Mouse (Mus musculus): ENCODE measurements around the gene Camk2b. TPM values are rescaled to one million over a fixed set of nuclear protein-coding genes. Genes with fewer than 3 reads are reported as not detected.

Gene Camk2b
- polyA plus RNA-seq, 1 experiment from 2014 or later, result 117 TPM

GRCm38 (mm10) chr11:6020897-6021839 is 45.0 kb downstream of the Camk2b start:
- no peaks in the 10 kb centered on the region for H3K9me3 ChIP-seq (ENCODE audit: control insufficient read depth, low read length)
- no peak overlapping the region for H3K27ac ChIP-seq
- H3K4me3 ChIP-seq (replicated peaks; ENCODE audit: low read length), result no peak overlapping the region
- no peak overlapping the region for H3K9ac ChIP-seq
- WGBS, result 69% methylated on average over 17 of the region's 17 CpGs
- ATAC-seq (ENCODE audit: low FRiP score) (no peak), DNase-seq (ENCODE audit: low spot score) (no peak)
- H3K4me2 ChIP-seq (replicated peaks), result no peak overlapping the region
- H3K4me1 ChIP-seq (replicated peaks; ENCODE audit: control insufficient read depth, insufficient read depth, low read length), result 0 out of 2 replicates have a peak, but pooled peaks cover 3% of the 10 kb centered on the region
- no peaks in the 10 kb centered on the region for H3K36me3 ChIP-seq (replicated peaks; ENCODE audit: control insufficient read depth, insufficient read depth)
- no peaks in the 10 kb centered on the region for H3K27me3 ChIP-seq (ENCODE audit: control insufficient read depth, insufficient read depth, low read length)

DNA sequence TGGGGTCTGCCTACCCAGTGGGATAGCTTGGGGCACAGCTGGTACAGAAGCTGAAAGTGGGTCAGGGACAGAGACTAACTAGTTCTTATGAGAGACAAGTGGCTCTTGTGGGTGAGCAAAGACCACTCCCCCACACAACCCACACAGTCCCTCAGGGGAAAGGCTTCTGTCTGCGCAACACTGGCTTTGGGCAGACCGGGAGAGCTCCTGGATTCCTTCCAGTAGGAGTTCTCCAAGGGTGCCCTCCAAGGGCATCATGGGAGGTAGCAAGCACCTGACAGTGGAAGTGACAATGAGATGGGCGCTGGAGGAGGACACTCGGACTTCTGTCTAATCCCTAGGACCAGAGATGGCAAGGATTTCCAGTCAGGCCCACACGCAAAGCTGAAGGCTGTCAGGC is 45.8 kb downstream of the Camk2b start:
- no peaks in the 10 kb centered on the region for H3K27me3 ChIP-seq (ENCODE audit: control insufficient read depth, insufficient read depth, low read length)
- WGBS, result 87% methylated on average over 5 of the region's 5 CpGs
- no peaks in the 10 kb centered on the region for H3K36me3 ChIP-seq (replicated peaks; ENCODE audit: control insufficient read depth, insufficient read depth)
- no peaks in the 10 kb centered on the region for H3K9me3 ChIP-seq (ENCODE audit: control insufficient read depth, low read length)
- 0 out of 2 replicates have a peak, but pooled peaks cover 3% of the 10 kb centered on the region for H3K4me1 ChIP-seq (replicated peaks; ENCODE audit: control insufficient read depth, insufficient read depth, low read length)
- no peak overlapping the region for H3K9ac ChIP-seq
- no peak overlapping the region for H3K27ac ChIP-seq
- ATAC-seq (ENCODE audit: low FRiP score) (no peak), DNase-seq (ENCODE audit: low spot score) (no peak)
- no peak overlapping the region for H3K4me2 ChIP-seq (replicated peaks)
- no peak overlapping the region for H3K4me3 ChIP-seq (replicated peaks; ENCODE audit: low read length)

DNA sequence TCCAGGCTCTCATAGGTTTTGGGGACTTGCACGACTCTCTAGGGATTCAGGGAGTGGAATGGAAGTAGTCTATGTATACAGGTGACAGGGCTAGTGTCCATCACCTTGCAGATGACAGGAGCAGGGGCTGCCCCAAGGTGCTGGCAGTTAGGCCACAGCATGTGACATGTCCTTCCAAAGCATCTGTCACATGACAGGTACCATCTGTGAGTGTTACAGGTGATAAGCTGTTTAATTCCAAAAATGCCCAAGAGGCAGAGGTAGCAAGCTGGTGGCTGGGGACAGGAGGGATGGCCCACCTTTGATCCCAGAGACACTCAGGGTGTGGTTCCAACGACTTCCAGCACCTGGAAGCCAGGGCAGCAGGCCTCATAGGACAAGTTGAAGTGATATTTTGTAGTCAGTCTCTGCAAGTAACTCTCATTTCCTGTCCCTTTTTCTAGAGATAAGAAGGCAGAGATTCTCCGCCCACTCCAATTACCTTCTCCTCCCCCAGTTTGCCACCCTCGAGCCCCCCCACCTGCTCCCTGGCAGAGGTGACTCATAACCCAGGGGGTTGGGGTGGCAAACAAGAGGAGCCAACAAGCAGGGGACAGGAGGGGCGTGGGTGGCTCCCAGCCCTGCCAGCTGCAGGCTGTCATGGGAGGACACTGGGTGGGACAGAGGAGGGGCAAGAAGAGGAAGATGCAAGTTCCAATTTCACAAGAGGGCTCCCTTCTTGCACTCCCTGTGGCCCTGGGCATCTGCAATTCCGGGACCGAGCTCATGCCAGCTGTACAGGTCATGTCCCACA is 47.7 kb downstream of the Camk2b start:
- Histone ChIP-seq H3K36me3 (replicated peaks; ENCODE audit: control insufficient read depth, insufficient read depth) (peaks cover 6% of the 10 kb centered on the region; the same call in 1 of the 2 replicates), H3K9ac (no peak overlapping the region), H3K9me3 (ENCODE audit: control insufficient read depth, low read length) (no peaks in the 10 kb centered on the region), H3K27ac (no peak overlapping the region), H3K4me2 (replicated peaks) (no peak overlapping the region), H3K4me1 (replicated peaks; ENCODE audit: control insufficient read depth, insufficient read depth, low read length) (no peaks in the 10 kb centered on the region), H3K4me3 (replicated peaks; ENCODE audit: low read length) (no peak overlapping the region), H3K27me3 (ENCODE audit: control insufficient read depth, insufficient read depth, low read length) (no peaks in the 10 kb centered on the region)
- DNase-seq (ENCODE audit: low spot score) (no peak), ATAC-seq (ENCODE audit: low FRiP score) (no peak)
- WGBS, result 73% methylated on average over 7 of the region's 7 CpGs

DNA sequence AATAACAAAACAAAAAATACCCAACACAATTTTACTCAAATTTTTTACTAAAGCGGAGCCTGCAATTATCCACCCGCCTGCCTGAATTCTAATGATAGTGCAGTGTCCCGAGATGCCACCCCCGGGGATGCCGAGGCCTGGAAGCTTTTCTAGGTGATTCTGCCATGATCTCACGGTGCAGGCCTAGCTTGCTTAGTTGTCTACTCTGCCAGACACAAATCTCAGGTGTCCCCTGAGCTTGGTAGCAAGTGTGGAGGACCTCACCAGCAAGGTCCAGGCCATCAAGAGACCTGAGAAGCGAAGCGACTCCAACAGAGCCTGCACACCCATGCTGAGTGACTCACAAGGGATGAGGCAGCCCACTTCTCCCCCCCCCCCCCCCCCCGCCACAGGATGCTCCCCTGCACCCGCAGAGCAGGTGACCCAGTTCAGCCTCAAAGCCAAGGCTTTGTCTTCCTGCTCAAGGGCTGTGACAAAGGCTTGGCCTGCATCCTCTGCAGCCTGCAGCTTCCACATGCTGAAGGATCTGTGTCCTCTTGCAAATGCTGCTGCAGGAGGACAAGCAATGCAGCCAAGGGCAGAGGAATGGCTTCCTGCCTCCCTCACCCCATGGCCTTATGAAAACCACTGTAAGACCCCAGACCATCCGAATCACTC is 48.5 kb downstream of the Camk2b start:
- Histone ChIP-seq H3K9me3 (ENCODE audit: control insufficient read depth, low read length) (no peaks in the 10 kb centered on the region), H3K36me3 (replicated peaks; ENCODE audit: control insufficient read depth, insufficient read depth) (peaks cover 6% of the 10 kb centered on the region; the same call in 1 of the 2 replicates), H3K9ac (no peak overlapping the region), H3K27ac (no peak overlapping the region), H3K4me3 (replicated peaks; ENCODE audit: low read length) (no peak overlapping the region), H3K27me3 (ENCODE audit: control insufficient read depth, insufficient read depth, low read length) (no peaks in the 10 kb centered on the region), H3K4me1 (replicated peaks; ENCODE audit: control insufficient read depth, insufficient read depth, low read length) (no peaks in the 10 kb centered on the region), H3K4me2 (replicated peaks) (no peak overlapping the region)
- WGBS, result 71% methylated on average over 10 of the region's 11 CpGs
- DNase-seq (ENCODE audit: low spot score) (no peak), ATAC-seq (ENCODE audit: low FRiP score) (no peak)

DNA sequence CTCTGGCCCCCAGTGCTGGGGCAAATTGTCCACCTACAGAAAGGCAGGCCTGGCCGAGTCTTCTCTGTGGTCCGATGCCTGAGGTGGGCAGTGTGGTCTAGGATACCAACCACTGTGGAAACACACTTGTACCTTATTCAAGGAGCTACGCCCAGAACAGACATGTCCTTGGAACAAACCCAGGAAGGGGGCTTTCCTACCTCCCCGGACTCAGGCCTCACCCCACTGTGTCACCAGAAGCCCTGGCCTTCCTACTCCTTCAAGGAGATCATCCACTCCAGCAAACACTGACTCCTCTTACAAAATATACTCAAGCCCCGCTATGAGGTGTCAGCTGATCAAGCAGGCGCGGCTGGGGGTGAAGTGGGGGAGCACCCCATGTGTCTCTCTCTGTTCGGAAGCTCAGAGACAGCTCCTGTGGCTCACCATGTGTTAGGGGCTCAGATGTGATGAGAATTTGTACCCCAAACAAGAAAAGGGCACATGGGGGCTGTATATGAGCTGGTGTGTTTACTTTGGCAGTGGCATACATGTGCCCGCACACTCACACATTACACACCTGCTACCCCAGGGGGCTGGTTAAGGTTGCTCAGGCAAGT is 49.3 kb downstream of the Camk2b start:
- Histone ChIP-seq H3K4me2 (replicated peaks) (no peak overlapping the region), H3K27me3 (ENCODE audit: control insufficient read depth, insufficient read depth, low read length) (no peaks in the 10 kb centered on the region), H3K4me3 (replicated peaks; ENCODE audit: low read length) (no peak overlapping the region), H3K9me3 (ENCODE audit: control insufficient read depth, low read length) (no peaks in the 10 kb centered on the region), H3K27ac (no peak overlapping the region), H3K9ac (no peak overlapping the region), H3K4me1 (replicated peaks; ENCODE audit: control insufficient read depth, insufficient read depth, low read length) (no peaks in the 10 kb centered on the region), H3K36me3 (replicated peaks; ENCODE audit: control insufficient read depth, insufficient read depth) (peaks cover 6% of the 10 kb centered on the region; the same call in 1 of the 2 replicates)
- no peak for ATAC-seq (ENCODE audit: low FRiP score)
- WGBS, result 67% methylated on average over 9 of the region's 9 CpGs
- DNase-seq (ENCODE audit: low spot score), result no peak

GRCm38 (mm10) chr11:6016368-6016767 is 49.8 kb downstream of the Camk2b start:
- no peak overlapping the region for H3K4me2 ChIP-seq (replicated peaks)
- no peak for DNase-seq (ENCODE audit: low spot score)
- H3K4me1 ChIP-seq (replicated peaks; ENCODE audit: control insufficient read depth, insufficient read depth, low read length), result no peaks in the 10 kb centered on the region
- no peak overlapping the region for H3K9ac ChIP-seq
- H3K4me3 ChIP-seq (replicated peaks; ENCODE audit: low read length), result no peak overlapping the region
- no peak for ATAC-seq (ENCODE audit: low FRiP score)
- peaks cover 6% of the 10 kb centered on the region; the same call in 1 of the 2 replicates for H3K36me3 ChIP-seq (replicated peaks; ENCODE audit: control insufficient read depth, insufficient read depth)
- WGBS, result 0% methylated on average over 3 of the region's 3 CpGs
- H3K27me3 ChIP-seq (ENCODE audit: control insufficient read depth, insufficient read depth, low read length), result no peaks in the 10 kb centered on the region
- H3K27ac ChIP-seq, result no peak overlapping the region
- H3K9me3 ChIP-seq (ENCODE audit: control insufficient read depth, low read length), result no peaks in the 10 kb centered on the region

GRCm38 (mm10) chr11:6015011-6015431 is 51.1 kb downstream of the Camk2b start:
- Histone ChIP-seq H3K4me3 (replicated peaks; ENCODE audit: low read length) (no peak overlapping the region), H3K27ac (no peak overlapping the region), H3K9me3 (ENCODE audit: control insufficient read depth, low read length) (no peaks in the 10 kb centered on the region), H3K4me1 (replicated peaks; ENCODE audit: control insufficient read depth, insufficient read depth, low read length) (no peaks in the 10 kb centered on the region), H3K9ac (no peak overlapping the region), H3K4me2 (replicated peaks) (no peak overlapping the region), H3K36me3 (replicated peaks; ENCODE audit: control insufficient read depth, insufficient read depth) (peaks cover 6% of the 10 kb centered on the region; the same call in 1 of the 2 replicates), H3K27me3 (ENCODE audit: control insufficient read depth, insufficient read depth, low read length) (no peaks in the 10 kb centered on the region)
- WGBS, result 77% methylated on average over 6 of the region's 6 CpGs
- DNase-seq (ENCODE audit: low spot score), result no peak
- ATAC-seq (ENCODE audit: low FRiP score), result no peak

GRCm38 (mm10) chr11:6013359-6013758 is 52.8 kb downstream of the Camk2b start:
- H3K4me3 ChIP-seq (replicated peaks; ENCODE audit: low read length), result no peak overlapping the region
- no peak overlapping the region for H3K4me2 ChIP-seq (replicated peaks)
- no peaks in the 10 kb centered on the region for H3K9me3 ChIP-seq (ENCODE audit: control insufficient read depth, low read length)
- no peaks in the 10 kb centered on the region for H3K27me3 ChIP-seq (ENCODE audit: control insufficient read depth, insufficient read depth, low read length)
- WGBS, result 67% methylated on average over 2 of the region's 2 CpGs
- no peaks in the 10 kb centered on the region for H3K4me1 ChIP-seq (replicated peaks; ENCODE audit: control insufficient read depth, insufficient read depth, low read length)
- H3K27ac ChIP-seq, result no peak overlapping the region
- ATAC-seq (ENCODE audit: low FRiP score) (no peak), DNase-seq (ENCODE audit: low spot score) (no peak)
- H3K36me3 ChIP-seq (replicated peaks; ENCODE audit: control insufficient read depth, insufficient read depth), result peaks cover 6% of the 10 kb centered on the region; the same call in 1 of the 2 replicates
- no peak overlapping the region for H3K9ac ChIP-seq
